Mouse (Mus musculus): ENCODE results near the gene Pard3.

- TF ChIP-seq CTCF (conservative IDR thresholded peaks at IDR 0.05; ENCODE audit: insufficient read depth, insufficient read length, low read depth, low read length) (peak; percentile 79), POLR2A (IDR thresholded peaks at IDR 0.05; ENCODE audit: low read depth, low read length) (no peak)
These were observed 375.1 kb downstream of the Pard3 start for GRCm38 (mm10) chr8:127438625-127439391.
